Mouse (Mus musculus) right cerebral cortex, adult 18-20 months (tissue): Measurements from ENCODE around the gene Olfr1282.
A peak's percentile ranks its signal among the peaks of the same experiment; 100 is the strongest.

Experiments
- DNase-seq: peaks from one replicate; pipeline ENCODE4 v3.0.0; 2022; ENCODE audit warnings: mixed read lengths

Gene Olfr1282

GRCm38 (mm10) chr2:111335976-111336375 lies at the start of gene Olfr1282:
TSS of gene Olfr1282 (minus strand) at chr2:111336076.
- no peak for DNase-seq

- DNase-seq: no peak
Measured at GRCm38 (mm10) chr2:111375222-111375621, 39.3 kb upstream of the Olfr1282 start, which contains the start of gene Olfr1284. TSS of gene Olfr1284 (plus strand) at chr2:111375522.

GRCm38 (mm10) chr2:111366490-111366889 lies 30.6 kb upstream of the Olfr1282 start, which contains the start of gene Olfr1283:
TSS of gene Olfr1283 (plus strand) at chr2:111366790.
- DNase-seq: no peak

- DNase-seq: peak; percentile 3
Measured at GRCm38 (mm10) chr2:111333721-111334120, 2.2 kb downstream of the Olfr1282 start.

GRCm38 (mm10) chr2:111326220-111326619 lies 9.7 kb downstream of the Olfr1282 start, which contains the start of gene Olfr1281:
TSS of gene Olfr1281 (plus strand) at chr2:111326520.
- no peak for DNase-seq

GRCm38 (mm10) chr2:111313717-111314116 lies 22.2 kb downstream of the Olfr1282 start, which contains the start of gene Olfr1280:
TSS of gene Olfr1280 (plus strand) at chr2:111314017.
- no peak for DNase-seq

GRCm38 (mm10) chr2:111300374-111300773 lies 35.5 kb downstream of the Olfr1282 start, which contains the start of gene Olfr1279:
TSS of gene Olfr1279 (plus strand) at chr2:111300635.
- no peak for DNase-seq

GRCm38 (mm10) chr2:111298541-111298940 lies 37.3 kb downstream of the Olfr1282 start:
- DNase-seq: no peak

- DNase-seq: no peak
Measured at GRCm38 (mm10) chr2:111289836-111290235, 46.0 kb downstream of the Olfr1282 start, which contains the start of gene Olfr1278. TSS of gene Olfr1278 (plus strand) at chr2:111290136.
